Mouse (Mus musculus): ENCODE measurements around the gene Ccdc152. TPM values are rescaled to one million over a fixed set of nuclear protein-coding genes. Genes with fewer than 3 reads are reported as not detected.

Ccdc152 gene
- 0.42 TPM for polyA plus RNA-seq (2017; shearing (Covaris generic))

GRCm38 (mm10) chr15:3303426-3303825 is at the start of gene Ccdc152:
Gene Ccdc152, minus strand, starts transcription at chr15:3303526.

GRCm38 (mm10) chr15:3268247-3268646 is 35.1 kb downstream of the Ccdc152 start, which contains the start of gene Selenop:
Gene Selenop, plus strand, starts transcription at chr15:3268547.

Other genes starting within 250 kb of the Ccdc152 start
- 67.3 TPM for gene Selenop, start 35.0 kb downstream of the Ccdc152 start, polyA plus RNA-seq (2017; shearing (Covaris generic))

Data from effector memory CD4-positive, alpha-beta T cell, adult 5 months (primary cell).